In the genomic region with DNA sequence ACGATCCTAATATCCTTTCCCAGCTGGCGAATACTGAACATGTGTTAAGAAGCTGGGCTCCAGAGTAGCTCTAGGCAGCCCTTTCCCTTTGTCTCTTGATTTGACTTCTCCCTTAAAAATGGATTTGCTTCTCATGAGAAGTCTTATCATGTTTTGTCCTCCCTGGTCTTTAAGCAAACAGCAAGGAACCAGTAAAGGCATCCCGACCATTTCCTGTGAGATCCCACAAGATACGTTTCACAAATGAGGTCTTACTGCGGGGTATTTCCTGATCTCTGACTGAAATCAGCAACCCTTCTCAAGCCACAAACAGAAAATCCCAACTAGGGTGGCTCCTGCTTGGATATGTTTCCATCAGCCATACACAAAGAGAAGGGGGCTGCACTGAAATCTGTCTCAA, we compare ENCODE assay signal across 18 mouse cellular contexts.
DNase-seq lines count a peak whose midpoint lies in the region; TF ChIP-seq lines count a peak whose summit lies in the region.
"Had no signal": no experiment of that assay in that cellular context is flagged by ENCODE, and none has a peak within 500 bp of the region (broad histone marks: within the 10 kb centered on the region; RNA-seq: fewer than 3 reads in every experiment).

No protein-coding gene starts in this region.

- no peak for TF ChIP-seq POLR2A in kidney, adult 2 months (IDR thresholded peaks at IDR 0.05; ENCODE audit: low read depth, low read length)

- 44% methylated on average over 5 of the region's 5 CpGs for WGBS in kidney, adult 2 months

- TF ChIP-seq CTCF in kidney, adult 2 months (conservative IDR thresholded peaks at IDR 0.05; ENCODE audit: insufficient read depth, insufficient read length, low read depth, low read length): no peak

- peak; percentile 1 for DNase-seq in kidney, adult 2 months
- DNase-seq in kidney, adult 11 months: no peak
- peak; percentile 31 for DNase-seq in embryo, embryonic 11 days
- DNase-seq in left cerebral cortex, adult 18-20 months (ENCODE audit: low spot score in 2 of 2): no peak
- no peak for DNase-seq in retina, postnatal 1 day
- DNase-seq: adrenal gland, adult 8-10 months; adrenal gland, postnatal 36 days; B cell, adult 2 months; cerebellum, adult 11-12 months; cerebellum, adult 9-11 months; cerebellum, postnatal 36 days; heart, postnatal 36 days had no signal

- H3K36me3 ChIP-seq in kidney, adult 2 months (ENCODE audit: control insufficient read depth, insufficient read depth, low read length): no peaks in the 10 kb centered on the region
- H3K36me3 ChIP-seq: embryonic facial prominence, embryonic 12.5 days; forebrain, embryonic 15.5 days; G1E; heart, embryonic 13.5 days; hindbrain, embryonic 15.5 days had no signal

- H3K4me1 ChIP-seq in kidney, adult 2 months (ENCODE audit: control insufficient read depth, insufficient read depth, low read length): no peaks in the 10 kb centered on the region
- no peaks in the 10 kb centered on the region for H3K4me1 ChIP-seq in brown adipose tissue, adult 24 weeks (ENCODE audit: control insufficient read depth, insufficient read depth, insufficient read length, low read length)
- H3K4me1 ChIP-seq: embryonic facial prominence, embryonic 12.5 days; forebrain, embryonic 15.5 days; heart, embryonic 13.5 days; hindbrain, embryonic 15.5 days had no signal

- H3K27ac ChIP-seq in kidney, adult 2 months (ENCODE audit: insufficient read depth, low read depth, low read length): 0 out of 2 replicates have a peak overlapping the region, but pooled peaks have one; percentile 38
- H3K27ac ChIP-seq in brown adipose tissue, adult 24 weeks (replicated peaks; ENCODE audit: low read depth, low read length): 0 out of 2 replicates have a peak overlapping the region, but pooled peaks have one; percentile 0
- H3K27ac ChIP-seq: embryonic facial prominence, embryonic 12.5 days; forebrain, embryonic 15.5 days; heart, embryonic 13.5 days; hindbrain, embryonic 15.5 days had no signal

- no peaks in the 10 kb centered on the region for H3K27me3 ChIP-seq in kidney, adult 2 months (replicated peaks; ENCODE audit: control insufficient read depth, insufficient read depth, low read length)
- H3K27me3 ChIP-seq: embryonic facial prominence, embryonic 12.5 days; forebrain, embryonic 15.5 days; heart, embryonic 13.5 days; hindbrain, embryonic 15.5 days had no signal

- no peak overlapping the region for H3K4me3 ChIP-seq in kidney, adult 2 months (ENCODE audit: insufficient read depth, low read depth, low read length)
- H3K4me3 ChIP-seq in brown adipose tissue, adult 24 weeks (ENCODE audit: insufficient read depth, low read depth, low read length): no peak overlapping the region
- H3K4me3 ChIP-seq: embryonic facial prominence, embryonic 12.5 days; forebrain, embryonic 15.5 days; heart, embryonic 13.5 days; hindbrain, embryonic 15.5 days had no signal

Comparison
In these comparisons a context has a peak if more than half of its experiments do, and no peak if none do; other contexts are left out.
1. DNase-seq: peak in kidney, adult 2 months (single experiment) and embryo, embryonic 11 days (single experiment); none in kidney, adult 11 months (single experiment), left cerebral cortex, adult 18-20 months (0 of 2) and retina, postnatal 1 day (single experiment).